Mouse (Mus musculus): ENCODE data around the gene Rasal1.

The Rasal1 gene

GRCm38 (mm10) chr5:120648569-120649373, at the start of gene Rasal1:
Gene Rasal1 (plus strand): TSS chr5:120648812.
- no peak for DNase-seq (ENCODE audit: low read depth, low spot score)

GRCm38 (mm10) chr5:120599625-120600024, 49.0 kb upstream of the Rasal1 start:
- no peak for DNase-seq (ENCODE audit: low read depth, low spot score)

GRCm38 (mm10) chr5:120600946-120601668, 47.5 kb upstream of the Rasal1 start:
- no peak for DNase-seq (ENCODE audit: low read depth, low spot score)

GRCm38 (mm10) chr5:120602210-120602609, 46.4 kb upstream of the Rasal1 start:
- DNase-seq (ENCODE audit: low read depth, low spot score): no peak

DNA sequence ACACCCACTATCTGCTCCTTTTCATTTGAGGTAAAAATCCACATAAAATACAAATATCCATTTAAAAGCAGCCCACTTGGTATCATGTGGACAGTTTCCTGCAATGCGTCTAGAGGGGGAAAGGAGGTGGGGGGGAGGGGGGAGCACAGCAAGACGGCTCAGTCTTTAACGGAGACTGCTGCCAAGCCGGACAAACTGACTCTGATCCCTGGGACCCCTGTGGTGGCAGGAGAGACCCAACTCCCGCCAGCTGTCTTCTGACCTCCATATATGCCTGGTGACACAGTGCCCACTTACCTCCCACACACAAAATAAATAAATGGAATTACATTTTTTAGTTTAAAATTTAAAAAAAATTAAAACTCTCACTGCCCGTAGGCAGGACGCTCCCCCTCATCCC, 45.1 kb upstream of the Rasal1 start:
- no peak for DNase-seq (ENCODE audit: low read depth, low spot score)

- DNase-seq (ENCODE audit: low read depth, low spot score): peak; percentile 72
Measured at GRCm38 (mm10) chr5:120604839-120605238, 43.8 kb upstream of the Rasal1 start.

DNA sequence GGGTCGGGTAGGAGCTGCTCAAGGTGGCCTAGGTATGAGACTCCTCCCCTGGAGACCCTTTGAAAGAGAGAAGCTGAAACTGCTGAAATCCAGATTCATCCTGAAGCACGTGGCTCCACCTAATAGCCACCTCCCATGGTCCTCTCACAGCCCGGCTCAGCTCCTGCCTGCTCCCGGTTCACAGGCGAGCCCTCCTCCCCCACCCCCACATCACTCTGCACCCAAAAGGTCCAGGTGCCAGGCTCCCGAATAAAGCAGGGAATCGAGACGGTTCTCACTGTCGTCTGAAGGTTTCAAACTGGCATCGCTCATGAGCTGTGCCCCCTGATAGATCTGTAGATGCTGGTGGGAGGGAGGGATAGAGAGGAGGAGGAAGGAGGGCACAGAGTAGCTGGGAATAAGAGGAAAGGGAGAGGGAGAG, 43.4 kb upstream of the Rasal1 start:
- DNase-seq (ENCODE audit: low read depth, low spot score): no peak

- peak; percentile 91 for DNase-seq (ENCODE audit: low read depth, low spot score)
Measured at GRCm38 (mm10) chr5:120605688-120606087, 42.9 kb upstream of the Rasal1 start.

DNA sequence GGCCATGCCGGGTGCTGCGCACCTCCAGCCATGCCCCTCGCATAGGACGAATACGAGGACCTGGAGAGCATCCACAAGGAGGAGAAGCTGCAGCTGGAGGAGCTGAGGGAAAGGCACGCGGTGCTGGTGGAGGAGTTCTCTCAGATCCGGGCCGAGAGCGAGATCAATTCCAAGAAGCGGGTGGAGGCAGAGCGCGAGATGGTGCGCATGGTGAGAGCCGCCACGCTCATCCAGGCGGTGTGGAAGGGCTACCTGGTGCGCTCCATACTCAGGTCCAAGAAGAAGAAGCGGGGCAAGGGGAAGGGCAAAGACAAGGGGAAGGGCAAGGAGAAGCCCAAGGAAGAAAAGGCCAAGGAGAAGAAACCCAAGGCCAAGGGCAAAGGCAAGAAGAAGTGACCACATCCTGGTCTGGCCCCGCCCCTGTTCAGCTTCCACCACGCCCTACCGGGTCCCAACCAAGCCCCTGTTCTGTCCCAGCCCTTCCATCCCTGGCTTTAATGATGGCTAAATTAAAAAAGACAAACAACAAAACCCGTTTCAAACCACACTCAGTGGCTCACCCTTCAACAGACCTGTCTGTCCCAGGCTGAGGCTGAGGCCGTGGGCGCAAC, 41.9 kb upstream of the Rasal1 start:
- no peak for DNase-seq (ENCODE audit: low read depth, low spot score)

GRCm38 (mm10) chr5:120607335-120607734, 41.3 kb upstream of the Rasal1 start:
- DNase-seq (ENCODE audit: low read depth, low spot score): no peak

GRCm38 (mm10) chr5:120609246-120609775, 39.3 kb upstream of the Rasal1 start:
- no peak for DNase-seq (ENCODE audit: low read depth, low spot score)

GRCm38 (mm10) chr5:120610906-120611305, 37.7 kb upstream of the Rasal1 start:
- no peak for DNase-seq (ENCODE audit: low read depth, low spot score)

DNA sequence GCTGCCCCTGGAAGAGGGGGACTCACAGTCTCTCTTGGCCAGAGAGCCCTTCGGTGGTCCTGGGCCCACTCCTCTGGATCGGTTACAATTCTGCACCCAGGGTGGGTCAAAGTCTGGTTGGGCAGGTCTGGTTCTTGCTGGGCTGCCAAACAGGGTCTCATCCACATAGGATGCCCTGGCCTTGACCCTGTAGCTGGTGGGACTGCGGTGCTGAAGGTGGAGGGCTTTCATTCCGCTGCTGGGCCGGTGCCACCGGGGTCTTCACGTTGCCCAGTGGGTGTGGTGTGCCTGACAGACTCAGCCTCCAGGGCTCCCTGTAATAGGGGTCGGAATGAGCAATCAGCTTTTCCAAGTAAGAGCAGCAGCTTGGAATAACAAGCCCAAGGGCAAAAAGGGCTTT, 37.2 kb upstream of the Rasal1 start:
- no peak for DNase-seq (ENCODE audit: low read depth, low spot score)

- DNase-seq (ENCODE audit: low read depth, low spot score): no peak
Measured at GRCm38 (mm10) chr5:120612442-120612821, 36.2 kb upstream of the Rasal1 start, which contains the start of the genes Rita1 and Ddx54. Gene Rita1 (minus strand): TSS chr5:120612589. Gene Ddx54 (plus strand): TSS chr5:120612739.

DNA sequence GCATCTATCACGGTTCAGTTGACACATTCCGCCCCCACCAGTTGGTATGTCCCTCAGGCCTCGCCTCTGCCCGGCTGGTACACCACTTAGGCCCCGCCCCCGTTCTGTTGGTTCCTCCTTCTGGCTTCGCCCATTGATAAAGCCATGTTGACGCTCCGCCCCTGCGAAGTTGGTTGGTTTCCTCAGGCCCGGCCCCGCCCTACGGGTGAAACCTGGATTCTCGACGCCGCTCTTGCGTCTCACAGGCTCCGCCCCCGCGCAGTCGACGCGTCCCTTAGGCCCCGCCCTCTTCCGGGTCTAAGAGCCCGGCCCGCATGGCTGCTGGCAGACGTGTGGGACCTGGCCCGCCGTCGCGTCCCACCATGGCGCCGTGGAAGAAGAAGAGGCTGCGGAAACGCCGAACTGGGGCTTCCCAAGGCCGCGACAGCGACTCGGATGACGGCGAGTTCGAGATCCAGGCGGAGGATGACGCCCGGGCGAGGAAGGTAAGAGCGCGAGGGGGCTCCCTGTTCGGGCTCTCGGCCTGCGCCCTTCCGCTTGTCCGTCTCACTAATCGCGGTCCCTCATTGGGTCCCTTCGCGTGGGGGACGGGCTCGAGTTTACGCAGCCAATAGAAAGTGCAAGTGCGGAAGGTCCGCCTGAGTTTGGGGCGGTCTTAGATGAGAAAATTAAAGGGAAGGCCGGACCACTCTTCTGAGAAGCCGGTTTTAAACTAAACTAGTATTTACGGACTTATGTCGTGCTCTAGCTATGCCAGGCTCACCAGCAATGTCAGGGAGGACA, 35.6 kb upstream of the Rasal1 start:
- DNase-seq (ENCODE audit: low read depth, low spot score): peak; percentile 99

DNA sequence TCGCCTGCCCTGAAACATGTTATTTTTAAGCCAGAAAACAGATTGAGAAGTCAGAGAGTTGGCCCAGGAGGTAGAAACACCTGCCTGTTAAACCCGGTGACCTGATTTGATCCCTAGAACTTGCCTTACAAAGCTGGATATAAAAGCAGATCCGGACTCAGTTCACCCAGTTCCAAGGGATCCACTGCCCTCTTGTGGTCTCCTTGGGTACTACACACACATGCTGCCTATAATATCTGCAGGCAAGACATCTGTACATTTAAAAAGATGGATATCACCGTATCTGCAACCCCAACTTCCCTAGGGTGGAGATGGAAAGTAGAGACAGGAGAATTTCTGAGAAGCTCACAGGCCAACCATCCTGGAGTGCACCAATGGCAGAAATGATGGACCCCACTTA, 32.7 kb upstream of the Rasal1 start:
- DNase-seq (ENCODE audit: low read depth, low spot score): no peak

- no peak for DNase-seq (ENCODE audit: low read depth, low spot score)
Measured at GRCm38 (mm10) chr5:120618778-120619177, 29.8 kb upstream of the Rasal1 start.

GRCm38 (mm10) chr5:120619201-120619600, 29.4 kb upstream of the Rasal1 start:
- no peak for DNase-seq (ENCODE audit: low read depth, low spot score)

DNA sequence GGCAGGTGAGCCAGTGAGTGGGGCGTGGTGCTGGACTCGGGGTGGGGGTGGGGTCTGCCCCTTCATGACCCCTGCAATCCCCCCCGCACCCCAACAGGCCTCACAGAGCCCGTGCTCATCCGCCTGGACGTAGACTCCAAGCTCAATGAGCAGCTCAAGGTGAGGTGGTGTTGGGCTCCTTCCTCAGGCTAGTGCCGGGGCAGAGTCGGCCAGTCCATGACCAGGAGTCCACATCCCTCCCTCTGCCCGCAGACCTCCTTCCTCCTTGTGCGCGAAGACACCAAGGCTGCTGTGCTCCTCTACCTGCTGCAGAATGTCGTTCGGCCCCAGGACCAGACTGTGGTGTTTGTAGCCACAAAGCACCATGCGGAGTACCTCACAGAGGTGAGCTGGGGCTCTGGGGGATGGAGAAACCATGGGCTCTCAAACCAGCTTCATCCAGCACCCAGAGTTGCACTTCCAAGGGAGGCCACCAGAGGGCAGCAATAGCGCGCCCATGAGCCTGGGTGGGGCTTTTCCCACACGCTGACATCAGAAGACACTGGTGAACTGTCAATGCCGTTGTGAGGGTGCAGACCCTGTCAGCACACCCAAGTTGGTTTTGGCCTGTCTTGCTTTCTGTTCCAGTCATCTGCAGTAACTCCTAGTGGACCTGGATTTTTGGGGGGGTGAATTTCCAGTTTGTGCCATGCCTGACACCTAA, 28.1 kb upstream of the Rasal1 start:
- DNase-seq (ENCODE audit: low read depth, low spot score): no peak

GRCm38 (mm10) chr5:120621078-120621765, 27.4 kb upstream of the Rasal1 start:
- DNase-seq (ENCODE audit: low read depth, low spot score): no peak
